Mouse (Mus musculus) kidney, postnatal 4 days (tissue): ENCODE data around the gene Evi2a.

ENCODE experiments used
- DNase-seq, 2 experiments: peaks; one replicate each; pipeline ENCODE4 v3.0.0; 2021; ENCODE audit warnings: mixed read lengths in 2 of 2

The Evi2a gene

GRCm38 (mm10) chr11:79523560-79524309 lies 6.7 kb downstream of the Evi2a start, which contains the start of gene Evi2b:
Evi2b (minus strand) TSS chr11:79523762.
- DNase-seq: no peak

- no peak for DNase-seq
Measured at GRCm38 (mm10) chr11:79522944-79523343, 7.5 kb downstream of the Evi2a start.

- DNase-seq: no peak
Measured at GRCm38 (mm10) chr11:79521930-79522329, 8.5 kb downstream of the Evi2a start.

- DNase-seq: no peak
Measured at GRCm38 (mm10) chr11:79520772-79521171, 9.6 kb downstream of the Evi2a start.

- DNase-seq: no peak
Measured at GRCm38 (mm10) chr11:79519878-79520291, 10.5 kb downstream of the Evi2a start.

GRCm38 (mm10) chr11:79519299-79519698 lies 11.1 kb downstream of the Evi2a start:
- no peak for DNase-seq

- DNase-seq: no peak
Measured at GRCm38 (mm10) chr11:79515798-79516197, 14.6 kb downstream of the Evi2a start.

- DNase-seq: no peak
Measured at GRCm38 (mm10) chr11:79515331-79515730, 15.1 kb downstream of the Evi2a start.

- no peak for DNase-seq
Measured at GRCm38 (mm10) chr11:79511970-79512369, 18.4 kb downstream of the Evi2a start.

- no peak for DNase-seq
Measured at GRCm38 (mm10) chr11:79504506-79504905, 25.9 kb downstream of the Evi2a start.

- DNase-seq: no peak
Measured at GRCm38 (mm10) chr11:79503845-79504244, 26.6 kb downstream of the Evi2a start, which contains the start of gene Omg. Omg (minus strand) TSS chr11:79504084.

GRCm38 (mm10) chr11:79502917-79503316 lies 27.5 kb downstream of the Evi2a start:
- DNase-seq: no peak

- no peak for DNase-seq
Measured at GRCm38 (mm10) chr11:79494976-79495800, 35.2 kb downstream of the Evi2a start.

- no peak for DNase-seq
Measured at GRCm38 (mm10) chr11:79484721-79485120, 45.7 kb downstream of the Evi2a start.

- DNase-seq: no peak
Measured at GRCm38 (mm10) chr11:79483876-79484528, 46.4 kb downstream of the Evi2a start.

GRCm38 (mm10) chr11:79483392-79483791 lies 47.0 kb downstream of the Evi2a start:
- no peak for DNase-seq
